Mouse (Mus musculus) G1E-ER4 (cell line): ENCODE measurements around the gene Ctbp2. TPM values are rescaled to one million over a fixed set of nuclear protein-coding genes. Genes with fewer than 3 reads are reported as not detected.

Source experiments
- GATA1 ChIP-seq: IDR thresholded peaks from one replicate; pipeline ENCODE4 v1.8.0; 2012; ENCODE audit warnings: low read length, inconsistent platforms
- polyA plus RNA-seq: library from polyadenylated mRNA; stranded (reverse); fragments of >175 nt; gene quantifications from 2 replicates; pipeline ENCODE4 v1.2.3, GENCODE M21; 2012

Gene Ctbp2
- polyA plus RNA-seq, 1 experiment: 64.6 TPM

DNA sequence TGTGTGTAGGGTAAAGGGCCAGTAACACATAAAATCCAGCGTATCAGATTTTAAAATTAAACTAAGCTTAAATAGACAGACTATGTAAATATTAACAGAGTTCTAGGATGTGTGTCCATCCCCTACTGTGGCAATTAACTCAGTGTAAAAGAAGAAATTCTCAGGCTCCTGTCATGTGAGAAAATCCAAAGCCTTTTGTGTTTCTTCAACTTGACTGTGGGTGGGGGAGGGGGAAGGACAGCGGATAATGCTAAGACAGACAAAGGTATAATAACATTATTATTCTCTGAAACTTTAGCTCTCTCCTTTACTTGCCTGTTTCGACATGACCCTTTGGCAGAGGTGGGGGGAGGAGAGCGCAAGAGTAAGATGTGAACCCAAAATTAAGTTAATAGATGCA, 51.6 kb downstream of the Ctbp2 start:
- no peak for TF ChIP-seq GATA1

DNA sequence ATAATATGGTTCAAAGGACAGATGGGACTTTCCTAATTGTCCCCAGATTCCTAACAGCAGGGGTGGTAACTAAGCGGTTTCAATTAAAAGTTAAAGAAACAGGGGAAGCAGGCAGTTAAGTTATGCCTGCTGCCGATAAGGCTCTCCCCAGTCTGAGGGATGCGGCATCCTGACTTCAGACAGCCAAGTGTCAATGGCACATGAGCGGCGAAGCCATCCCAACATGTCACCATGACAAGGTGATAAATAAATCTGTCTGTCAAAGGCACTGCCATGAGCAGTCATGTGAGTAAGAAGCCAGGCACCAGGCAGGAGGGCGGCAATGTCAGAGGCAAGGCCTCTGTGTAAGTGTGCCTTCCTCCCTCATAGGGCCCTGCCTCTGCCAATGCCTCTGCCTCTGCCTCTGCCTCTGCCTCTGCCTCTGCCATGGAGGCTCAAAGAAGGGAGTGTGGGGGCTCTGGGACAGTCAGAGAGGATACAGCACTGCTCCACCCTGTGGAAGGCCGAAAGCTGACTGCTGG, 56.8 kb downstream of the Ctbp2 start:
- no peak for TF ChIP-seq GATA1

DNA sequence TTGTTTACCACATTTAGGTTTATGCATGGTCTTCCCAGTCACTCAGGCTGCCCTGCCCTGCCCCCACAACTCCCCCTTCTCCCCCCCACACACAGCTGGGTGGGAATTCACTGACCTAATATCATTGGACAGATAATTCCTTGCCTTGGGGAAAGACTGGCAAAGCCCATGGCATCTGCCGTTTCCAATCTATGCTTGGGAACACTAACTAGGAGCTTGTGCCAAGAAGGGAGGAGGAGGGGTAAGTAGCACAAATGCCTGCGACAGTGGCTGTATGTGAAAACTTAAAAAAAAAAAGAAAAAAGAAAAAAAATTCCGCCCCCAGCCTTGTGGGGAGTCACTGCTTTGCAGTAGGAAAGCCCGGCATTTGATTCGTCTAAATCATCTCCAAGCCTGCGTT, 57.4 kb downstream of the Ctbp2 start:
- TF ChIP-seq GATA1: no peak

GRCm38 (mm10) chr7:133062055-133062454, 62.1 kb downstream of the Ctbp2 start:
- no peak for TF ChIP-seq GATA1

DNA sequence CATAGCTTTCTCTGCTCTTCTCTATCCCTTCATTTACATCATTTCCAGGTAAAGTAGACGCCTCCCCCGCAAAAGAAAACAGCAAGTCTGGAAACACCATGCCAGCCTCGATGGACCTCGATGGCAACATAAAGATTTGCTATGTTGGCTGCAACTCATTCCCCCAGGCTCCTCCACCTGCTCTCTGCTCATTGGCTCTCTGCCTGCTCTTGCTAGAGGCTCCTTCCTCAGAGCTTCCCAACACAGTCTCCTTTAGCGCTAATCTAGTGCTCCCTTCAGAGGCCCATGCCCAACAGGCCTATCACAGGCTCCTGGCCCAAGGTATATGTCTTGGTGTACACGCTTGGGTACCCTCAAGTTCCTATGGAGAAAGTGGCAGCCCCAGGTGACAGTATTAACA, 64.0 kb downstream of the Ctbp2 start:
- TF ChIP-seq GATA1: no peak

- no peak for TF ChIP-seq GATA1
Measured at GRCm38 (mm10) chr7:133059517-133060104, 64.5 kb downstream of the Ctbp2 start.

GRCm38 (mm10) chr7:133059150-133059509, 65.0 kb downstream of the Ctbp2 start:
- no peak for TF ChIP-seq GATA1

GRCm38 (mm10) chr7:133058496-133059149, 65.5 kb downstream of the Ctbp2 start:
- TF ChIP-seq GATA1: no peak

GRCm38 (mm10) chr7:133056924-133057323, 67.2 kb downstream of the Ctbp2 start:
- no peak for TF ChIP-seq GATA1

GRCm38 (mm10) chr7:133054486-133054885, 69.7 kb downstream of the Ctbp2 start:
- no peak for TF ChIP-seq GATA1

DNA sequence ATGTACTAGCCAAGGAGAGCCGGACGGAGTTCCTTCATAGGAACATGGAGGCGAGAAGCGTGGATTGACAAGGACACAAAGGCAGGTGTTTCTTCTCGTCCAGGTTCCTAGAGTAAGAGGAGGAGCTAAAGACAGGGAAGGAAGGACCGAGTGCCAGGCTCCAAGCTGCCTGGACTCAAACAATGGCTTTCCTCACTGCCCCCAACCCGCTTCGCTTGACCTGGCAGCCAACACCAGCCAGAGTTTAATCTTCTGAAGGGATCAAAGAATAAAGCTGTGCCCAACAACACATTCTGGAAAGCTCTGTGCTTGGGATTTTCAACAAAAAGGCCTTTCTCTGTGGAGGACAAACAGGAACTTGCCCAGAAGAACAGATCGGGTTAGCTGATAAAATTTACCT, 70.4 kb downstream of the Ctbp2 start:
- no peak for TF ChIP-seq GATA1

GRCm38 (mm10) chr7:133052819-133053218, 71.3 kb downstream of the Ctbp2 start:
- TF ChIP-seq GATA1: no peak

DNA sequence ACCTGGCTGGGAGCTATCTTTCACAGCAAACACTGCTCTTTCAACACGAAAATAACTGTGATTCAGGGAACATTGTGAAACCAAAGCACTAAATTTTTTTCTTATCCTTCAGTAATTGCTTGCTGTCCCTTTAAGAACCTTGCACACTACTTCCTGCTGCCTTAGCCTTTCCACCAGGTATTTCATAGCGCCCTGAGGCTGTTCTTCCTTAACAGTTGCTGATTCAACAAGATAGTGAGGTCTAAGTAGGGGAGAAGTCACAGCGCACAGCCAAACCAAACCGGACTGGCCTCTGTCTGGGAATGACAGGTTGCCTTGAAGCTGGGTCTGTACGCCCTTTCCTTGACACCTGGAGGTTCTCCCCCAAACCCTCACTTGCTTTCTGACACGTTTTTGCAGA, 73.5 kb downstream of the Ctbp2 start:
- no peak for TF ChIP-seq GATA1

DNA sequence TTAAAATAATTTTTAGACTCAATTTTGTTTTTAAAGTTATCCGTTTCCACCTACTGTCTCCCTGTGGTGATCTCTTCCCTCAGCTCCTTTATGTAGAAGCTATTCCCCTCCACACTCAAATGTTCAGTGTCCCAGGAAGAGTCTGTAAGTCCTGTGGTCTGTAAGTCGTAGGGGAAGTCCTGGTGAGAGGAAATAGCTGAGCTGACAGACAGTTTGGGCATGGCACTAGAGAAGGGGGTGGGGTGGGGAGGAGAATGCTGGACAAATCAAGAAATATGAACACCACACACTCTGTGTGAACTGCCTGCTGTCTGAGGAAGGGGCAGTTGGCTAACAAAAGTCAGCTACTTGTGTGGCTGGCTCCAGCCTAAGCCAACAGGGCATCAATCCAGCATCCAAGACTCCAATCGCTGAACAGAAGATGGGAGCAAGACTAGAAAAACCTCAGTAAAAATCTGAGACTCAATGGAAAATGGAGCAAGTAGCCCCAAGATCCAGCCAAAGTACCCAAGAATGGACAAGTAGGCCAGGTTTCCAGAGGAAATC, 76.0 kb downstream of the Ctbp2 start:
- no peak for TF ChIP-seq GATA1

- no peak for TF ChIP-seq GATA1
Measured at GRCm38 (mm10) chr7:133047287-133047686, 76.9 kb downstream of the Ctbp2 start.

DNA sequence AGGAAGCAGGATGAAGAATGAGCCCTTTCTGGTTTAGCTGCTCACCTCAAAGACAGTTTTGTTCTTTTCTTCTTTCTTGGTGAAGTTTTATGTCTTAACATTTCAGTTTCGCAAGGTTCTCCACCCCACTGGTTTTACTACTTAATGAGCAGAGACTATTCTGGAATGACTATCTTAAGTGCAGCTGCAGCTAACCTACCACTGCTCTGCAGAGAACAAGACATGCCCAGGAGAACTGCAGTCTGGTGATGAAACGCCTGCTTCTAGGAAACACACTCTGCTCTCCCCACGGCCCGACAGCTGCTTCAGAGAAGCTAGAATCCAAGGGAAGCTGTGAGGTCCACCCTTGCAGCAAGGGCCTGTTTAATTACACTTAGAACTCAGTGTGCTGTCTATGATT, 79.4 kb downstream of the Ctbp2 start:
- no peak for TF ChIP-seq GATA1

GRCm38 (mm10) chr7:133041784-133042183, 82.4 kb downstream of the Ctbp2 start:
- no peak for TF ChIP-seq GATA1
